ENCODE assay signal across 8 mouse cellular contexts in genomic region chr14:14012383-14013251, GRCm38 (mm10). TPM values are rescaled to one million over a fixed set of nuclear protein-coding genes. Genes with fewer than 3 reads are reported as not detected.
A peak's percentile ranks its signal among the peaks of the same experiment; 100 is the strongest.
DNase-seq lines count a peak whose midpoint lies in the region; ATAC-seq and TF ChIP-seq lines count a peak whose summit lies in the region.

No protein-coding gene starts in this region.

- TF ChIP-seq POLR2A in CH12.LX (IDR thresholded peaks at IDR 0.05; ENCODE audit: low read depth, low read length): peak; percentile 67

- no peaks in the 10 kb centered on the region for H3K27me3 ChIP-seq in CH12.LX (replicated peaks)
- no peaks in the 10 kb centered on the region for H3K27me3 ChIP-seq in forebrain, embryonic 10.5 days (ENCODE audit: poor library complexity, severe bottlenecking)
- no peaks in the 10 kb centered on the region for H3K27me3 ChIP-seq in heart, embryonic 15.5 days
- no peaks in the 10 kb centered on the region for H3K27me3 ChIP-seq in liver, embryonic 13.5 days
- no peaks in the 10 kb centered on the region for H3K27me3 ChIP-seq in stomach, embryonic 14.5 days (ENCODE audit: control insufficient read depth, insufficient read depth, low read length)

- no peak for TF ChIP-seq CTCF in CH12.LX (conservative IDR thresholded peaks at IDR 0.05 in 1 of 2, IDR thresholded peaks at IDR 0.05 in 1 of 2; ENCODE audit: low read depth in 2 of 2, low read length in 2 of 2)

- H3K36me3 ChIP-seq in CH12.LX (replicated peaks in 1 of 2; ENCODE audit: control insufficient read depth in 1 of 2, insufficient read depth in 1 of 2, low read length in 1 of 2): peaks cover 0 to 11% of the 10 kb centered on the region in 2 experiments
- peaks cover 10% of the 10 kb centered on the region for H3K36me3 ChIP-seq in forebrain, embryonic 10.5 days (replicated peaks)
- H3K36me3 ChIP-seq in heart, embryonic 15.5 days: no peaks in the 10 kb centered on the region
- no peaks in the 10 kb centered on the region for H3K36me3 ChIP-seq in liver, embryonic 13.5 days
- peaks cover 8% of the 10 kb centered on the region for H3K36me3 ChIP-seq in stomach, embryonic 14.5 days (ENCODE audit: control insufficient read depth, insufficient read depth, low read length)

- peak overlapping the region; percentile 96 for H3K9ac ChIP-seq in CH12.LX (ENCODE audit: insufficient read depth, low read depth)
- peak overlapping the region; percentile 96 for H3K9ac ChIP-seq in heart, embryonic 15.5 days
- peak overlapping the region; percentile 92 for H3K9ac ChIP-seq in liver, embryonic 13.5 days
- H3K9ac ChIP-seq in stomach, embryonic 14.5 days (replicated peaks; ENCODE audit: low read depth, low read length): peak overlapping the region; percentile 97

- dilution Hi-C loops in CH12.LX (cut with MboI; ENCODE audit: extremely low pct_ligation_motif_present, extremely low pct_unique_long_range_greater_than_20kb, low sequenced_read_pairs): no loop called here

- H3K4me1 ChIP-seq in CH12.LX (ENCODE audit: control insufficient read depth in 1 of 2, insufficient read depth in 2 of 2): peaks cover 0 to 10% of the 10 kb centered on the region in 2 experiments; a peak in 2 of 4 replicates
- H3K4me1 ChIP-seq in forebrain, embryonic 10.5 days: peaks cover 32% of the 10 kb centered on the region
- H3K4me1 ChIP-seq in heart, embryonic 15.5 days (replicated peaks): peaks cover 14% of the 10 kb centered on the region
- peaks cover 26% of the 10 kb centered on the region for H3K4me1 ChIP-seq in liver, embryonic 13.5 days (replicated peaks)
- peaks cover 7% of the 10 kb centered on the region; the same call in 1 of the 2 replicates for H3K4me1 ChIP-seq in stomach, embryonic 14.5 days (ENCODE audit: control insufficient read depth, insufficient read depth, low read length)

- H3K4me3 ChIP-seq in CH12.LX (replicated peaks in 1 of 3; ENCODE audit: low read depth in 2 of 3, low read length in 2 of 3, poor library complexity in 1 of 3): peak overlapping the region; percentile 56 to 83 (median 76)
- H3K4me3 ChIP-seq in forebrain, embryonic 10.5 days: peak overlapping the region; percentile 74
- peak overlapping the region; percentile 89 for H3K4me3 ChIP-seq in heart, embryonic 15.5 days
- H3K4me3 ChIP-seq in liver, embryonic 13.5 days (replicated peaks): peak overlapping the region; percentile 89
- H3K4me3 ChIP-seq in stomach, embryonic 14.5 days (ENCODE audit: low read depth, low read length): peak overlapping the region; percentile 70

- in situ Hi-C loops in CH12.LX (cut with MboI; ENCODE audit: low pct_ligation_motif_present, low pct_unique_long_range_greater_than_20kb, low sequenced_read_pairs): no loop called here

- TF ChIP-seq RAD21 in CH12.LX (IDR thresholded peaks at IDR 0.05; ENCODE audit: low read depth, low read length): no peak

- H3K9me3 ChIP-seq in CH12.LX (replicated peaks; ENCODE audit: low read length): no peaks in the 10 kb centered on the region
- H3K9me3 ChIP-seq in forebrain, embryonic 10.5 days: no peaks in the 10 kb centered on the region
- H3K9me3 ChIP-seq in heart, embryonic 15.5 days (replicated peaks): no peaks in the 10 kb centered on the region
- H3K9me3 ChIP-seq in liver, embryonic 13.5 days (replicated peaks): no peaks in the 10 kb centered on the region
- no peaks in the 10 kb centered on the region for H3K9me3 ChIP-seq in stomach, embryonic 14.5 days (ENCODE audit: control insufficient read depth, low read depth, low read length)

- peak overlapping the region; percentile 33 for H3K4me2 ChIP-seq in CH12.LX (ENCODE audit: insufficient read depth, low read depth, poor library complexity, severe bottlenecking)
- H3K4me2 ChIP-seq in heart, embryonic 15.5 days: peak overlapping the region; percentile 87
- peak overlapping the region; percentile 94 for H3K4me2 ChIP-seq in liver, embryonic 13.5 days
- H3K4me2 ChIP-seq in stomach, embryonic 14.5 days (replicated peaks; ENCODE audit: low read depth, low read length): peak overlapping the region; percentile 83

- ATAC-seq in heart, embryonic 15.5 days (replicated peaks; ENCODE audit: insufficient number of reproducible peaks, insufficient read depth, low FRiP score, low read depth): peak; percentile 94
- ATAC-seq in liver, embryonic 13.5 days (ENCODE audit: low read depth): peak; percentile 88
- ATAC-seq in stomach, embryonic 14.5 days (ENCODE audit: insufficient number of reproducible peaks, insufficient read depth, low FRiP score, low read depth): peak; percentile 93

- peak overlapping the region; percentile 45 for H3K27ac ChIP-seq in CH12.LX (ENCODE audit: insufficient read depth, low read depth)
- H3K27ac ChIP-seq in forebrain, embryonic 10.5 days: peak overlapping the region; percentile 98
- peak overlapping the region; percentile 100 for H3K27ac ChIP-seq in heart, embryonic 15.5 days
- peak overlapping the region; percentile 90 for H3K27ac ChIP-seq in liver, embryonic 13.5 days
- H3K27ac ChIP-seq in stomach, embryonic 14.5 days (ENCODE audit: low read length): peak overlapping the region; percentile 98

- no peak for TF ChIP-seq EP300 in CH12.LX (IDR thresholded peaks at IDR 0.05; ENCODE audit: low read length)

- under 1% methylated on average over 100 of the region's 116 CpGs for WGBS in forebrain, embryonic 10.5 days
- whole genome bisulfite sequencing in heart, embryonic 15.5 days: under 1% methylated on average over 86 of the region's 116 CpGs
- 0% methylated on average over 90 of the region's 116 CpGs for WGBS in liver, embryonic 13.5 days (ENCODE audit: insufficient replicate concordance)
- WGBS in stomach, embryonic 14.5 days: under 1% methylated on average over 75 of the region's 116 CpGs

- peak; percentile 68 for DNase-seq in CH12.LX (ENCODE audit: extremely low read depth)
- DNase-seq in c-Kit-positive CD71-negative TER-119-negative erythroid progenitor cells, embryonic 14.5 days (ENCODE audit: low read depth): peak; percentile 67
- DNase-seq in forebrain, embryonic 10.5 days (ENCODE audit: extremely low spot score, low spot score): peak; percentile 80
- DNase-seq in kidney, postnatal 14 days: peak; percentile 93
- peak; percentile 58 for DNase-seq in liver, embryonic 13.5 days
- DNase-seq in natural killer cell, adult 2 months (ENCODE audit: low spot score in 2 of 2): peak; percentile 67 to 74

- H3K79me2 ChIP-seq in CH12.LX (replicated peaks; ENCODE audit: control insufficient read depth, extremely low read depth, insufficient read depth, poor library complexity, severe bottlenecking): no peaks in the 10 kb centered on the region

TF ChIP-seq in CH12.LX, 34 proteins besides CTCF, POLR2A, EP300 and RAD21:
- TF ChIP-seq TCF12 (IDR thresholded peaks at IDR 0.05; ENCODE audit: low read depth, low read length) (peak; percentile 33; the same call in 1 of the 2 replicates), ZMIZ1 (IDR thresholded peaks at IDR 0.05; ENCODE audit: low read depth, low read length) (peak; percentile 45), NRF1 (IDR thresholded peaks at IDR 0.05; ENCODE audit: low read depth, low read length) (no peak), ELF1 (IDR thresholded peaks at IDR 0.05; ENCODE audit: low read depth, low read length) (peak; percentile 14; the same call in 1 of the 2 replicates), UBTF (IDR thresholded peaks at IDR 0.05; ENCODE audit: low read depth, low read length) (peak; percentile 96), NELFE (IDR thresholded peaks at IDR 0.05; ENCODE audit: low read depth, low read length) (0 out of 2 replicates have a peak, but pooled peaks have one; percentile 31), KAT2A (IDR thresholded peaks at IDR 0.05; ENCODE audit: insufficient replicate concordance, low read length) (no peak)

RNA-seq across cellular contexts. Expression of gene Thoc7, which starts 51.0 kb away (rescaled TPM):
- total RNA-seq in CH12.LX (2012; rRNA removed) (98.6 and 104 TPM in 2 replicates), CH12.LX (2014; rRNA removed) (209 and 218 TPM in 2 replicates)
- polyA plus RNA-seq in CH12.LX (2012; ENCODE audit: insufficient read length, low read depth): 162 and 209 TPM in 2 replicates
- 235 and 250 TPM in 2 replicates for polyA plus RNA-seq in forebrain, embryonic 10.5 days (2016; fragmentation: Nextera tagmentation; extraction: Ambion mirVana)
- 143 and 177 TPM in 2 replicates for polyA plus RNA-seq in heart, embryonic 15.5 days (2015; fragmentation: Nextera tagmentation; extraction: Ambion mirVana)
- 113 and 133 TPM in 2 replicates for polyA plus RNA-seq in liver, embryonic 13.5 days (2015; fragmentation: Nextera tagmentation; extraction: Ambion mirVana)
- 193 and 195 TPM in 2 replicates for polyA plus RNA-seq in stomach, embryonic 14.5 days (2014; fragmentation: Nextera tagmentation; extraction: Ambion mirVana)

RNA-seq across cellular contexts. Expression of gene Atxn7, which starts 51.4 kb away (rescaled TPM):
- total RNA-seq in CH12.LX (2012; rRNA removed): 2.0 and 2.3 TPM in 2 replicates
- 2.1 and 2.7 TPM in 2 replicates for total RNA-seq in CH12.LX (2014; rRNA removed)
- 5.6 and 6.6 TPM in 2 replicates for polyA plus RNA-seq in CH12.LX (2012; ENCODE audit: insufficient read length, low read depth)
- polyA plus RNA-seq in forebrain, embryonic 10.5 days (2016; fragmentation: Nextera tagmentation; extraction: Ambion mirVana): 4.5 and 4.7 TPM in 2 replicates
- 3.0 and 3.4 TPM in 2 replicates for polyA plus RNA-seq in heart, embryonic 15.5 days (2015; fragmentation: Nextera tagmentation; extraction: Ambion mirVana)
- 1.2 and 1.6 TPM in 2 replicates for polyA plus RNA-seq in liver, embryonic 13.5 days (2015; fragmentation: Nextera tagmentation; extraction: Ambion mirVana)
- polyA plus RNA-seq in stomach, embryonic 14.5 days (2014; fragmentation: Nextera tagmentation; extraction: Ambion mirVana): 7.2 and 8.1 TPM in 2 replicates

Comparison
In these comparisons a context has a peak if more than half of its experiments do, and no peak if none do; other contexts are left out.
1. Peak in every context shown above with its lines: DNase-seq, ATAC-seq, H3K4me3 ChIP-seq and H3K27ac ChIP-seq.
2. H3K27ac ChIP-seq: peak in every context shown above with its lines; median percentile 100 in heart, embryonic 15.5 days; 98 in forebrain, embryonic 10.5 days; 98 in stomach, embryonic 14.5 days; 90 in liver, embryonic 13.5 days; 45 in CH12.LX.
3. H3K4me2 ChIP-seq: peak in every context shown above with its lines; median percentile 94 in liver, embryonic 13.5 days; 87 in heart, embryonic 15.5 days; 83 in stomach, embryonic 14.5 days; 33 in CH12.LX.